Mouse (Mus musculus) MEL (cell line): Measurements from ENCODE around the gene A730049H05Rik. TPM values are rescaled to one million over a fixed set of nuclear protein-coding genes. Genes with fewer than 3 reads are reported as not detected.

Experiments used
- DNase-seq: peaks from one replicate; pipeline ENCODE4 v3.0.0; 2011; ENCODE audit warnings: low read depth, low spot score
- H3K27ac ChIP-seq: 2 replicates; pipeline ENCODE4 v1.5.1; 2012; ENCODE audit warnings: low read depth, mild to moderate bottlenecking, control low read depth, low read length, moderate library complexity; ENCODE audit not compliant: control insufficient read depth
- H3K27me3 ChIP-seq, 2 experiments: fragments of 150-350 bp in 1 of 2; sonication (generic) in 1 of 2; 2 replicates each; pipeline ENCODE4 v1.6.1; 2012; ENCODE audit warnings: low read length in 2 of 2, mild to moderate bottlenecking in 2 of 2, improper control_type of control experiment in 1 of 2, moderate library complexity in 1 of 2; ENCODE audit not compliant: insufficient read depth in 2 of 2, control insufficient read depth in 1 of 2
- H3K36me3 ChIP-seq, 2 experiments: 2 replicates each; pipeline ENCODE4 v1.6.1; 2012 to 2014; ENCODE audit warnings: low read length in 2 of 2, improper control_type of control experiment in 1 of 2, inconsistent platforms in 1 of 2, mild to moderate bottlenecking in 1 of 2; ENCODE audit not compliant: insufficient read depth in 2 of 2, control insufficient read depth in 1 of 2
- H3K4me1 ChIP-seq, 2 experiments: fragments of 150-350 bp in 1 of 2; sonication (generic) in 1 of 2; 2 replicates each; pipeline ENCODE4 v1.6.1; 2012; ENCODE audit warnings: low read length in 2 of 2, improper control_type of control experiment in 1 of 2, mild to moderate bottlenecking in 1 of 2; ENCODE audit not compliant: insufficient read depth in 2 of 2, control insufficient read depth in 1 of 2
- H3K4me3 ChIP-seq, 2 experiments: fragments of 150-350 bp in 1 of 2; sonication (generic) in 1 of 2; 2 replicates each; pipeline ENCODE4 v1.5.1; 2012; ENCODE audit warnings: low read depth in 2 of 2, low read length in 2 of 2, mild to moderate bottlenecking in 2 of 2, moderate library complexity in 2 of 2, control low read depth in 1 of 2, improper control_type of control experiment in 1 of 2; ENCODE audit not compliant: control insufficient read depth in 1 of 2, insufficient read depth in 1 of 2
- H3K79me2 ChIP-seq: 2 replicates; pipeline ENCODE4 v1.6.1; 2012; ENCODE audit warnings: mild to moderate bottlenecking, low read length, moderate library complexity; ENCODE audit not compliant: control insufficient read depth, poor library complexity, insufficient read depth
- H3K9ac ChIP-seq: 2 replicates; pipeline ENCODE4 v1.6.1; 2012; ENCODE audit warnings: low read depth, mild to moderate bottlenecking, control low read depth, low read length, moderate library complexity; ENCODE audit not compliant: control insufficient read depth, poor library complexity, severe bottlenecking
- H3K9me3 ChIP-seq: fragments of 150-350 bp; sonication (generic); replicated peaks from 2 replicates; pipeline ENCODE4 v1.6.1; 2012; ENCODE audit warnings: mild to moderate bottlenecking, low read length, improper control_type of control experiment, moderate library complexity; ENCODE audit not compliant: insufficient read depth
- CHD2 ChIP-seq: IDR thresholded peaks from 2 replicates; pipeline ENCODE4 v1.6.1; 2011; ENCODE audit warnings: low read length, improper control_type of control experiment
- E2F4 ChIP-seq: IDR thresholded peaks from 2 replicates; pipeline ENCODE4 v1.6.1; 2011; ENCODE audit warnings: low read depth, low read length, improper control_type of control experiment, borderline replicate concordance
- ELF1 ChIP-seq: IDR thresholded peaks from 2 replicates; pipeline ENCODE4 v1.6.1; 2014; ENCODE audit warnings: low read depth, mild to moderate bottlenecking, inconsistent platforms, low read length, improper control_type of control experiment, moderate library complexity
- EP300 ChIP-seq, 2 experiments: IDR thresholded peaks; 2 replicates each; pipeline ENCODE4 v1.6.1; 2011; ENCODE audit warnings: improper control_type of control experiment in 2 of 2, low read length in 2 of 2, low read depth in 1 of 2, mild to moderate bottlenecking in 1 of 2
- GABPA ChIP-seq: IDR thresholded peaks from 2 replicates; pipeline ENCODE4 v1.6.1; 2012; ENCODE audit warnings: low read depth, mild to moderate bottlenecking, inconsistent platforms, low read length, improper control_type of control experiment, moderate library complexity
- GATA1 ChIP-seq: IDR thresholded peaks from 2 replicates; pipeline ENCODE4 v1.6.1; 2011; ENCODE audit warnings: low read depth, low read length, improper control_type of control experiment
- MYC ChIP-seq: IDR thresholded peaks from 2 replicates; pipeline ENCODE4 v1.6.1; 2011; ENCODE audit warnings: low read depth, mild to moderate bottlenecking, low read length, improper control_type of control experiment, moderate library complexity
- POLR2AphosphoS5 ChIP-seq: IDR thresholded peaks from 2 replicates; pipeline ENCODE4 v1.6.1; 2012; ENCODE audit warnings: low read depth, borderline replicate concordance, mild to moderate bottlenecking, inconsistent platforms, low read length, moderate library complexity, mixed read lengths
- RAD21 ChIP-seq: IDR thresholded peaks from 2 replicates; pipeline ENCODE4 v1.6.1; 2011; ENCODE audit warnings: mild to moderate bottlenecking, low read depth, low read length, improper control_type of control experiment
- RCOR1 ChIP-seq: IDR thresholded peaks from 2 replicates; pipeline ENCODE4 v1.6.1; 2012; ENCODE audit warnings: low read depth, mild to moderate bottlenecking, inconsistent platforms, low read length, improper control_type of control experiment
- USF2 ChIP-seq, 2 experiments: IDR thresholded peaks; 2 replicates each; pipeline ENCODE4 v1.6.1; 2011 to 2012; ENCODE audit warnings: improper control_type of control experiment in 2 of 2, low read length in 2 of 2, borderline replicate concordance in 1 of 2, inconsistent platforms in 1 of 2, low read depth in 1 of 2, mild to moderate bottlenecking in 1 of 2; ENCODE audit not compliant: insufficient read depth in 1 of 2
- ZKSCAN1 ChIP-seq: IDR thresholded peaks from 2 replicates; pipeline ENCODE4 v1.6.1; 2012; ENCODE audit warnings: low read depth, mild to moderate bottlenecking, inconsistent platforms, low read length, improper control_type of control experiment, moderate library complexity
- polyA plus RNA-seq, 2 experiments: library from polyadenylated mRNA; stranded (reverse) in 1 of 2; unstranded in 1 of 2; fragments of >175 nt in 1 of 2; fragments of >200 nt in 1 of 2; gene quantifications; 2 replicates each; pipeline versions ENCODE4 v1.2.1 to v1.2.4; 2012; ENCODE audit warnings: low replicate concordance in 2 of 2, low read depth in 1 of 2; ENCODE audit not compliant: insufficient read length in 2 of 2, insufficient read depth in 1 of 2, missing spikeins in 1 of 2
- total RNA-seq: library from RNA; depleted of rRNA; stranded (reverse); fragments of 300-350 nt; gene quantifications from 2 replicates; pipeline ENCODE4 v1.2.3, GENCODE M21; 2012

Gene A730049H05Rik
- total and polyA plus RNA-seq, 3 experiments = not detected

- H3K36me3 ChIP-seq = no peaks in the 10 kb centered on the region
- TF ChIP-seq USF2 (IDR thresholded peaks at IDR 0.05; ENCODE audit: borderline replicate concordance in 1 of 2, insufficient read depth in 1 of 2, low read depth in 1 of 2, low read length in 2 of 2) (no peak), GABPA (no peak), MYC (no peak), RCOR1 (no peak), CHD2 (no peak), GATA1 (no peak), EP300 (IDR thresholded peaks at IDR 0.05; ENCODE audit: low read depth in 1 of 2, low read length in 2 of 2) (no peak), POLR2AphosphoS5 (no peak)
- TF ChIP-seq, all 39 proteins: peak for 0
- no peak overlapping the region for H3K9ac ChIP-seq
- H3K4me1 ChIP-seq = no peaks in the 10 kb centered on the region
- no peaks in the 10 kb centered on the region for H3K79me2 ChIP-seq
- no peak overlapping the region for H3K4me3 ChIP-seq
- H3K9me3 ChIP-seq = no peaks in the 10 kb centered on the region
- H3K27ac ChIP-seq = no peak overlapping the region
- DNase-seq = no peak
- H3K27me3 ChIP-seq = no peaks in the 10 kb centered on the region
Measured at GRCm38 (mm10) chr6:92850250-92850649, 34.0 kb downstream of the A730049H05Rik start.

GRCm38 (mm10) chr6:92854873-92855272 is 38.6 kb downstream of the A730049H05Rik start:
- no peak for DNase-seq

GRCm38 (mm10) chr6:92857761-92858160 is 41.5 kb downstream of the A730049H05Rik start:
- no peaks in the 10 kb centered on the region for H3K9me3 ChIP-seq
- DNase-seq = no peak
- no peak for TF ChIP-seq ZKSCAN1
- TF ChIP-seq RAD21 = no peak
- TF ChIP-seq E2F4 = no peak
- TF ChIP-seq ELF1 = no peak
- no peak for TF ChIP-seq CHD2
- no peak overlapping the region for H3K27ac ChIP-seq
- no peak overlapping the region for H3K4me3 ChIP-seq
- no peaks in the 10 kb centered on the region for H3K4me1 ChIP-seq
- no peaks in the 10 kb centered on the region for H3K27me3 ChIP-seq
- H3K36me3 ChIP-seq = no peaks in the 10 kb centered on the region
- H3K9ac ChIP-seq = no peak overlapping the region
- H3K79me2 ChIP-seq = no peaks in the 10 kb centered on the region

More at GRCm38 (mm10) chr6:92854873-92855272, 38.6 kb downstream of the A730049H05Rik start:
- TF ChIP-seq POLR2AphosphoS5 (no peak), E2F4 (no peak)
- TF ChIP-seq, all 39 proteins: peak for 0
- H3K4me3 ChIP-seq = no peak overlapping the region
- no peaks in the 10 kb centered on the region for H3K9me3 ChIP-seq
- no peaks in the 10 kb centered on the region for H3K36me3 ChIP-seq
- H3K9ac ChIP-seq = no peak overlapping the region
- H3K27ac ChIP-seq = no peak overlapping the region
- no peaks in the 10 kb centered on the region for H3K27me3 ChIP-seq
- H3K4me1 ChIP-seq = no peaks in the 10 kb centered on the region
- no peaks in the 10 kb centered on the region for H3K79me2 ChIP-seq
